ENCODE assay signal across 9 mouse cellular contexts in the genomic region with DNA sequence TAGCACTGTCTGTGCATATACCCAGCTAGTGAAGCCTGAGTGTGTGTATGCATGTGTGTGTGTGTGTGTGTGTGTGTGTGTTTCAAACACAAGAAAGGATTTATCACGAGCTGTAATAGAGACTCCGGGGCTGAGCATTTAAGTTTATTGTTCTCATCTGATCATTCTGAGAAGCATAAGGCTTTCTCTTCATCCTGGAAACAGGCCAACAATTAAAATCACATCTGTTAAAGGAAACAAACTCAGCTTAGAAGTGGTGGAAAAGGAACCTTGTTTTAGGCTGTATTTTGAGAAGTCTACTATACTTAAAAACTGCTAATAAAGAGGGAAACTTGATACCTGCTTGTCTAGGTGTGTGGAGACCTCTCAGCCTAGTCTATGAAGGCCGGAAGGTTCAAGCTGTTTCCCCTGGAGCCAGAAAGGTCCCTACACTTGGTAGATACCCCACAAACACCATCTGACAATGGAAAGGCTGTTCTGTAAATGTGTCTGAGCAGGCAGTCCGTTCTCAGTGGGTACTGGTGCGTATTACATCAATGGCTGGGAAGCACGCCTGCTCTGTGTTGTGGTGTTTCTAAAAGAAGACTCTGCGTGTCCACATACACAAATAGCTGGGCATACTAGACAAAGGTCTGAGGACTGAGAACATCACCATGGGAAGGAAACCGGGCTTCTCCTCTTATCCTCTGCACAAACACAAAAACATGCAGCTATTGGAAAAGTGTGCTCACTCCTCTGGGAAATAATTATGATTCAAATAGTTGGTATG.
DNase-seq lines count a peak whose midpoint lies in the region; ATAC-seq and TF ChIP-seq lines count a peak whose summit lies in the region.
"Had no signal": no experiment of that assay in that cellular context is flagged by ENCODE, and none has a peak within 500 bp of the region (broad histone marks: within the 10 kb centered on the region; RNA-seq: fewer than 3 reads in every experiment).

No protein-coding gene starts in this region.

- peak; percentile 60 for ATAC-seq in limb, embryonic 13.5 days (ENCODE audit: low FRiP score, low read depth)
- ATAC-seq in megakaryocyte progenitor cell, adult 5-6 weeks (replicated peaks; ENCODE audit: poor library complexity), result no peak

- H3K36me3 ChIP-seq in limb, embryonic 13.5 days, result no peaks in the 10 kb centered on the region
- H3K36me3 ChIP-seq: G1E had no signal

- TF ChIP-seq CTCF in bone marrow macrophage, adult 2 months (IDR thresholded peaks at IDR 0.05; ENCODE audit: low read depth, low read length), result no peak

- no peaks in the 10 kb centered on the region for H3K9me3 ChIP-seq in limb, embryonic 13.5 days
- H3K9me3 ChIP-seq: G1E had no signal

- no peak for TF ChIP-seq POLR2A in bone marrow macrophage, adult 2 months (IDR thresholded peaks at IDR 0.05; ENCODE audit: borderline replicate concordance, low read depth, low read length)

- H3K9ac ChIP-seq in limb, embryonic 13.5 days, result peak overlapping the region; percentile 52; the same call in 1 of the 2 replicates

- 12% methylated on average over 8 of the region's 8 CpGs for WGBS in limb, embryonic 13.5 days

- peak overlapping the region; percentile 77 for H3K27ac ChIP-seq in bone marrow macrophage, adult 2 months (ENCODE audit: insufficient read depth, low read depth, low read length)
- peak overlapping the region; percentile 99 for H3K27ac ChIP-seq in limb, embryonic 13.5 days

- intact Hi-C loops in heart, postnatal 25 days (cut with DNase I), result no loop called here

- peak overlapping the region; percentile 46 for H3K4me2 ChIP-seq in limb, embryonic 13.5 days (replicated peaks)

- no peak overlapping the region for H3K4me3 ChIP-seq in bone marrow macrophage, adult 2 months (ENCODE audit: insufficient read depth, low read length)
- no peak overlapping the region for H3K4me3 ChIP-seq in limb, embryonic 13.5 days

- peaks cover 24% of the 10 kb centered on the region for H3K4me1 ChIP-seq in bone marrow macrophage, adult 2 months (ENCODE audit: control insufficient read depth, insufficient read depth, low read length)
- peaks cover 60% of the 10 kb centered on the region for H3K4me1 ChIP-seq in limb, embryonic 13.5 days

- DNase-seq in heart, adult 11 months, result peak; percentile 95
- DNase-seq in heart, postnatal 25 days (ENCODE audit: low spot score), result no peak
- peak; percentile 38 for DNase-seq in heart, adult 8-10 months (ENCODE audit: low spot score)
- no peak for DNase-seq in right cerebral cortex, adult 18-20 months
- no peak for DNase-seq in adrenal gland, postnatal 14 days

- no peaks in the 10 kb centered on the region for H3K27me3 ChIP-seq in limb, embryonic 13.5 days

Comparison
In these comparisons a context has a peak if more than half of its experiments do, and no peak if none do; other contexts are left out.
1. DNase-seq: peak in heart, adult 11 months (single experiment) and heart, adult 8-10 months (single experiment); none in heart, postnatal 25 days (single experiment), right cerebral cortex, adult 18-20 months (single experiment) and adrenal gland, postnatal 14 days (single experiment).